Mouse (Mus musculus): ENCODE measurements around the gene Hoxa6.

- no peak for TF ChIP-seq CTCF (IDR thresholded peaks at IDR 0.05; ENCODE audit: low read depth)
- no peak for TF ChIP-seq EP300 (optimal IDR thresholded peaks at IDR 0.05)
Measured at GRCm38 (mm10) chr6:52166431-52167077, 42.0 kb downstream of the Hoxa6 start.
